Mouse (Mus musculus) ES-Bruce4 (cell line): ENCODE data around the gene Rps2.

ENCODE experiments used
- CTCF ChIP-seq: IDR thresholded peaks from one replicate; pipeline ENCODE4 v1.8.1; 2011; ENCODE audit warnings: low read depth, low read length
- EP300 ChIP-seq: IDR thresholded peaks from 2 replicates; pipeline ENCODE4 v1.6.1; 2011; ENCODE audit warnings: low read depth, low read length; ENCODE audit not compliant: insufficient read depth
- POLR2A ChIP-seq: IDR thresholded peaks from one replicate; pipeline ENCODE4 v1.8.1; 2011; ENCODE audit warnings: low read length; ENCODE audit not compliant: insufficient read depth

DNA sequence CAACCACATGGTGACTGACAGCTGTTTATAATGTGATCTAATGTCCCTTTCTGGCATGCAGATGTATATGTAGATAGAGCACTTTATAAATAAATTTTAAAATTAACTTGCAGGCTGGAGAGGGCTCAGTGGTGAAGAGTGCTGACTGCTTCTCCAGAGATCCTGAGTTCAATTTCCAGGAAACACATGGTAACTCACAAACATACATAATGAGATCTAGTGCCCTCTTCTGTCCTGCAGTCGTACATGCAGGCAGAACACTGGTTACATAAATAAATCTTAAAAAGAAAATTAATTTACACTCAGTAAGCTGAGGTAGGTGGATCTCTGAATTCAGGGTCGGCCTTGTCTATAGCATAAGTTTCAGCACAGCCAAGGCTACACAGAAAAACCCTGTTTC lies 9.3 kb upstream of the Rps2 start:
- TF ChIP-seq CTCF (no peak), POLR2A (no peak), EP300 (no peak)
